Mouse (Mus musculus) hindbrain, embryonic 11.5 days (tissue): ENCODE results near the gene Prdm15. TPM values are rescaled to one million over a fixed set of nuclear protein-coding genes. Genes with fewer than 3 reads are reported as not detected.

Experiments
- ATAC-seq: fragments of 200-750 bp; cut with Nextera tagmentation; 2 replicates; pipeline ENCODE4 v1.8.0; 2017; ENCODE audit warnings: mild to moderate bottlenecking, moderate TSS enrichment, moderate library complexity; ENCODE audit not compliant: low FRiP score
- DNase-seq: peaks from one replicate; pipeline ENCODE4 v3.0.0-alpha.2; 2015; ENCODE audit warnings: low spot score
- H3K27ac ChIP-seq: fragments of 300-500 bp; sonication (generic); 2 replicates; pipeline ENCODE4 v1.5.1; 2014; ENCODE audit warnings: mild to moderate bottlenecking, low read depth, low read length
- H3K27me3 ChIP-seq: fragments of 300-500 bp; sonication (generic); 2 replicates; pipeline ENCODE4 v1.6.1; 2014; ENCODE audit warnings: mild to moderate bottlenecking, low read length, moderate library complexity, mixed read lengths; ENCODE audit not compliant: control insufficient read depth, insufficient read depth
- H3K36me3 ChIP-seq: fragments of 300-500 bp; sonication (generic); 2 replicates; pipeline ENCODE4 v1.6.1; 2014; ENCODE audit warnings: mild to moderate bottlenecking, low read length, moderate library complexity, mixed read lengths; ENCODE audit not compliant: control insufficient read depth, insufficient read depth
- H3K4me1 ChIP-seq: fragments of 300-500 bp; sonication (generic); replicated peaks from 2 replicates; pipeline ENCODE4 v1.6.1; 2014; ENCODE audit warnings: low read length, mixed read lengths; ENCODE audit not compliant: control insufficient read depth, insufficient read depth
- H3K4me2 ChIP-seq: fragments of 300-500 bp; sonication (generic); replicated peaks from 2 replicates; pipeline ENCODE4 v1.6.1; 2014; ENCODE audit warnings: mild to moderate bottlenecking, low read depth, low read length
- H3K4me3 ChIP-seq: fragments of 300-500 bp; sonication (generic); 2 replicates; pipeline ENCODE4 v1.5.1; 2014; ENCODE audit warnings: low read depth, low read length
- H3K9ac ChIP-seq: fragments of 300-500 bp; sonication (generic); 2 replicates; pipeline ENCODE4 v1.6.1; 2014; ENCODE audit warnings: low read depth, low read length
- H3K9me3 ChIP-seq: fragments of 300-500 bp; sonication (generic); 2 replicates; pipeline ENCODE4 v1.6.1; 2016; ENCODE audit warnings: low read length; ENCODE audit not compliant: control insufficient read depth
- WGBS: fragments of 180-500 bp; shearing (Covaris S2); extraction: QIAGEN DNeasy Blood & Tissue Kit; methylation state at CpG from one replicate; pipeline ENCODE4 v1.1.7; 2014; 5-methylcytosine and 5-hydroxymethylcytosine counted together
- polyA plus RNA-seq: library from polyadenylated mRNA; unstranded; fragments of >200 nt; fragmentation: Nextera tagmentation; extraction: Ambion mirVana; gene quantifications from 2 replicates; pipeline ENCODE4 v1.2.1, GENCODE M21; 2014

The Prdm15 gene
- polyA plus RNA-seq, 1 experiment from 2014 or later, result 11.7 TPM

- ATAC-seq (no peak), DNase-seq (no peak)
- Histone ChIP-seq H3K4me1 (peaks cover 5% of the 10 kb centered on the region; the same call in 1 of the 2 replicates), H3K9me3 (no peaks in the 10 kb centered on the region), H3K4me3 (peak overlapping the region; percentile 41), H3K27me3 (peaks cover 39% of the 10 kb centered on the region), H3K27ac (no peak overlapping the region), H3K9ac (no peak overlapping the region), H3K36me3 (no peaks in the 10 kb centered on the region), H3K4me2 (peak overlapping the region; percentile 83)
- WGBS, result 9% methylated on average over 13 of the region's 13 CpGs
These were observed 87.7 kb downstream of the Prdm15 start for GRCm38 (mm10) chr16:97763990-97764340.

GRCm38 (mm10) chr16:97763061-97763989 lies 88.3 kb downstream of the Prdm15 start, which contains the start of gene Ripk4:
Ripk4 (minus strand) TSS chr16:97763787.
- Histone ChIP-seq H3K27me3 (peaks cover 39% of the 10 kb centered on the region), H3K9ac (0 out of 2 replicates have a peak within 1 kb of the TSS, but pooled peaks have one; percentile 11)

DNA sequence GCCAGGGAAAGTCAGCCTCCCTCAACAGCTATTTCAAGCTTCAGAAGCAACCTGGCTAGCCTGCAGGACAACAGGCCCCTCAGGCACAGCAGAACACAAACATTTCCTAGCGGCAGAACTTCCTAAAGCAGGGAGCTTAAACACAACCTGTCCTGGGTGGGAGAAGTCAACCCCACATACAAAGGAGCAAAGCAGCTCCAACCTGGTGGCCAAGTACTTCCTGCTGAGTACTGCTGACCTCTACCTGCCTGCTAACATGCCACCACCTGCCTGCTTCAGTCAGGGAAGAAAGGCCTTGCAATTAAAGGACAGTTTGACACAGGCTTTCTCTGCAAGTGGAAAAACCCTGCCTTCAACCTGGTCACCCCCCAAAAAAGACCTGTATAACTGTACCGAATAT lies 89.9 kb downstream of the Prdm15 start:
- H3K4me2 ChIP-seq, result no peak overlapping the region
- peaks cover 39% of the 10 kb centered on the region for H3K27me3 ChIP-seq
- H3K4me3 ChIP-seq, result no peak overlapping the region
- H3K36me3 ChIP-seq, result no peaks in the 10 kb centered on the region
- no peak overlapping the region for H3K9ac ChIP-seq
- peaks cover 5% of the 10 kb centered on the region; the same call in 1 of the 2 replicates for H3K4me1 ChIP-seq
- no peak for ATAC-seq
- WGBS, result 52% methylated on average over 2 of the region's 2 CpGs
- no peak overlapping the region for H3K27ac ChIP-seq
- H3K9me3 ChIP-seq, result no peaks in the 10 kb centered on the region
- no peak for DNase-seq

More at GRCm38 (mm10) chr16:97763061-97763989, 88.3 kb downstream of the Prdm15 start, which contains the start of gene Ripk4:
- no peaks in the 10 kb centered on the region for H3K9me3 ChIP-seq
- H3K4me1 ChIP-seq, result peaks cover 5% of the 10 kb centered on the region; the same call in 1 of the 2 replicates
- no peaks in the 10 kb centered on the region for H3K36me3 ChIP-seq
- peak within 1 kb of the TSS; percentile 41 for H3K4me3 ChIP-seq
- ATAC-seq (peak; percentile 75), DNase-seq (peak; percentile 62)
- WGBS, result 1% methylated on average over 80 of the region's 88 CpGs
- H3K4me2 ChIP-seq, result peak within 1 kb of the TSS; percentile 83
- H3K27ac ChIP-seq, result no peak within 1 kb of the TSS

GRCm38 (mm10) chr16:97759681-97760080 lies 92.0 kb downstream of the Prdm15 start:
- 42% methylated on average over 3 of the region's 3 CpGs for WGBS
- H3K9ac ChIP-seq, result no peak overlapping the region

GRCm38 (mm10) chr16:97758288-97758687 lies 93.4 kb downstream of the Prdm15 start:
- no peak overlapping the region for H3K9ac ChIP-seq

More at GRCm38 (mm10) chr16:97759681-97760080, 92.0 kb downstream of the Prdm15 start:
- Histone ChIP-seq H3K27me3 (peaks cover 34% of the 10 kb centered on the region), H3K4me3 (no peak overlapping the region), H3K4me1 (peaks cover 5% of the 10 kb centered on the region; the same call in 1 of the 2 replicates), H3K36me3 (no peaks in the 10 kb centered on the region), H3K4me2 (no peak overlapping the region), H3K27ac (no peak overlapping the region), H3K9me3 (no peaks in the 10 kb centered on the region)
- DNase-seq (no peak), ATAC-seq (no peak)

DNA sequence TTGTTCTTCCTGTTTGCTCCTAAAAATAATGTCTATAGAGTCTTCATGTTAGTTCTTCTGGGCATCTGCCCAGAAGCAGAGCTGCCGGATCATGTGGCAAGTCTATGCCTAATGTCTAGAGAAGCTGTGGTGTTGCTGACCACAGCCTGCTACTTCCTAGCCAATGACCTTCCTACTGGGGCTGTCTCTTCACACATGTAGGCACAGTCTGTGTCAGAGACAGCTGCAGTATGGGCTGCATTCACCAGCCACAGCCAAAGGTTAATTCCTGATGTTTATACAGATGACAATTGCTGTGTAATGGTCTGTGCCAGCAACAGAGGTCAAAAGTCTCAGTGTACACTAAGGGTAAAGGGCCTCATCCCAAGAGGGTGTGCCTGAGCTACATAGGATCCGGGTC lies 95.2 kb downstream of the Prdm15 start:
- Histone ChIP-seq H3K27ac (no peak overlapping the region), H3K9me3 (no peaks in the 10 kb centered on the region), H3K36me3 (no peaks in the 10 kb centered on the region)

More at GRCm38 (mm10) chr16:97758288-97758687, 93.4 kb downstream of the Prdm15 start:
- no peak for DNase-seq
- WGBS, result 86% methylated on average over 2 of the region's 2 CpGs
- no peaks in the 10 kb centered on the region for H3K9me3 ChIP-seq
- no peak for ATAC-seq
- no peaks in the 10 kb centered on the region for H3K36me3 ChIP-seq
- H3K4me3 ChIP-seq, result no peak overlapping the region
- peaks cover 20% of the 10 kb centered on the region for H3K27me3 ChIP-seq
- no peak overlapping the region for H3K27ac ChIP-seq
- H3K4me1 ChIP-seq, result peaks cover 5% of the 10 kb centered on the region; the same call in 1 of the 2 replicates
- no peak overlapping the region for H3K4me2 ChIP-seq

GRCm38 (mm10) chr16:97752316-97752941 lies 99.2 kb downstream of the Prdm15 start:
- no peaks in the 10 kb centered on the region for H3K9me3 ChIP-seq
- no peak for ATAC-seq
- WGBS, result 92% methylated on average over 3 of the region's 3 CpGs
- no peak for DNase-seq
- H3K4me2 ChIP-seq, result no peak overlapping the region
- no peaks in the 10 kb centered on the region for H3K27me3 ChIP-seq
- no peak overlapping the region for H3K4me3 ChIP-seq
- no peaks in the 10 kb centered on the region for H3K36me3 ChIP-seq
- H3K27ac ChIP-seq, result no peak overlapping the region
- no peaks in the 10 kb centered on the region for H3K4me1 ChIP-seq
- no peak overlapping the region for H3K9ac ChIP-seq

More for the DNA sequence above, 95.2 kb downstream of the Prdm15 start:
- 75% methylated on average over 2 of the region's 2 CpGs for WGBS
- no peak overlapping the region for H3K9ac ChIP-seq
- no peaks in the 10 kb centered on the region for H3K4me1 ChIP-seq
- no peak for DNase-seq
- H3K27me3 ChIP-seq, result peaks cover 1% of the 10 kb centered on the region; the same call in 1 of the 2 replicates
- no peak for ATAC-seq
- no peak overlapping the region for H3K4me3 ChIP-seq
- no peak overlapping the region for H3K4me2 ChIP-seq

- Histone ChIP-seq H3K27me3 (no peaks in the 10 kb centered on the region), H3K9me3 (no peaks in the 10 kb centered on the region), H3K27ac (no peak overlapping the region), H3K4me3 (no peak overlapping the region), H3K9ac (no peak overlapping the region), H3K36me3 (no peaks in the 10 kb centered on the region), H3K4me1 (no peaks in the 10 kb centered on the region), H3K4me2 (no peak overlapping the region)
- WGBS, result 79% methylated on average over 8 of the region's 8 CpGs
- DNase-seq, result no peak
- no peak for ATAC-seq
These were observed 99.8 kb downstream of the Prdm15 start for GRCm38 (mm10) chr16:97751884-97752283.
